Mouse (Mus musculus) CH12.LX (cell line): ENCODE data around the gene Rnase2b.
"Not testable (repeated sequence)": the region's sequence is repeated elsewhere in the genome, so short reads cannot be mapped to it uniquely, and the experiment has no call there.

Experiments used
- CHD1 ChIP-seq: IDR thresholded peaks from 2 replicates; pipeline ENCODE4 v1.6.1; 2012; ENCODE audit warnings: low read depth, low read length, improper control_type of control experiment, inconsistent platforms
- CTCF ChIP-seq, 2 experiments: IDR thresholded peaks in 1 of 2; conservative IDR thresholded peaks in 1 of 2; 2 replicates each; pipeline ENCODE4 v1.5.1; 2011 to 2012; ENCODE audit warnings: low read depth in 2 of 2, low read length in 2 of 2, improper control_type of control experiment in 1 of 2, inconsistent platforms in 1 of 2, mild to moderate bottlenecking in 1 of 2, moderate library complexity in 1 of 2
- E2F4 ChIP-seq: IDR thresholded peaks from 2 replicates; pipeline ENCODE4 v1.6.1; 2011; ENCODE audit warnings: low read depth, low read length, improper control_type of control experiment; ENCODE audit not compliant: insufficient replicate concordance
- EP300 ChIP-seq: IDR thresholded peaks from 2 replicates; pipeline ENCODE4 v1.6.1; 2011; ENCODE audit warnings: low read length, improper control_type of control experiment
- ETS1 ChIP-seq: conservative IDR thresholded peaks from 2 replicates; pipeline ENCODE4 v1.6.1; 2012; ENCODE audit warnings: low read depth, mild to moderate bottlenecking, inconsistent platforms, low read length, improper control_type of control experiment, moderate library complexity
- JUN ChIP-seq: IDR thresholded peaks from 2 replicates; pipeline ENCODE4 v1.6.1; 2011; ENCODE audit warnings: low read depth, mild to moderate bottlenecking, low read length, improper control_type of control experiment, moderate library complexity; ENCODE audit not compliant: insufficient read depth
- JUND ChIP-seq: conservative IDR thresholded peaks from 2 replicates; pipeline ENCODE4 v1.6.1; 2011; ENCODE audit warnings: low read depth, low read length, improper control_type of control experiment
- MAZ ChIP-seq: IDR thresholded peaks from 2 replicates; pipeline ENCODE4 v1.6.1; 2012; ENCODE audit warnings: low read depth, mild to moderate bottlenecking, inconsistent platforms, low read length, improper control_type of control experiment, moderate library complexity
- NELFE ChIP-seq: IDR thresholded peaks from 2 replicates; pipeline ENCODE4 v1.6.1; 2011; ENCODE audit warnings: low read depth, low read length, improper control_type of control experiment
- POLR2A ChIP-seq: IDR thresholded peaks from 2 replicates; pipeline ENCODE4 v1.6.1; 2011; ENCODE audit warnings: low read depth, mild to moderate bottlenecking, improper control_type of control experiment, low read length
- TBP ChIP-seq: conservative IDR thresholded peaks from 2 replicates; pipeline ENCODE4 v1.6.1; 2011; ENCODE audit warnings: low read depth, low read length, improper control_type of control experiment
- ZMIZ1 ChIP-seq: IDR thresholded peaks from 2 replicates; pipeline ENCODE4 v1.6.1; 2012; ENCODE audit warnings: low read depth, mild to moderate bottlenecking, inconsistent platforms, low read length, improper control_type of control experiment
- ZNF384 ChIP-seq: IDR thresholded peaks from 2 replicates; pipeline ENCODE4 v1.6.1; 2012; ENCODE audit warnings: low read depth, low read length, improper control_type of control experiment, inconsistent platforms

DNA sequence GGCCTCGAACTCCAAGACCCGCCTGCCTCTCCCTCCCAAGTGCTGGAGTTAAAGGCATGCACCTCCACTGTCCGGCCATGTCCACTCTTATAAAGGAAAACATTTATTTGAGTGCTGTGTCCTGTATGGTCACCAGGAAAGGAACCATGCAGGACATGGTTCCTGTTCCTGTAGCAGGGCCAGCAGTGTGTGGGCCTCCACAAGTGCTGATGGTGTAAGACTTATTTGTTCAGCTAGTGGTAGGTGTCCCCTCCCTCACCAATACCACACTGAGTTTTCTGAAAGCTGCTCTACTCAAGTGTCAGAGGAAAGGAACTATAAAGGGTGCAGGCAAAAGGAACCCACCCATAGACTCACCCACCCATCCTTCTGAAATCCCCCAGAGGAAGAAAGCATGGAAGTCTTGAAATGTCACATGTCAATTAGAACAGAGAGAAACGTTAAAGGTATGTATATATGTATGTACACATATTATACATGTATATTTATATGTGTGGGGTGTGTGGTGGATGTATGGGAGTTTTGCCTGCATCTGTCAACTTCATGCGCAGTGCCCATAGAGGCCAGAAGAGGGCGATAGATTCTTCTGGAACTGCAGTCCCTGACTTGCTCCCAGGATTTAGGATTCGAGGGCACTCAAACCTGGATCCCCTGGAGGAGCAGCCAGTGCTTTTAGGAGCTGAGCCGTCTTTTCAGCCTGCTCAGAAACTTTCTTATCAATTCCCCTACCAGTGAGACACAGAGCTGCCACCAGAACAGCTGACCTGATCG is 10.2 kb downstream of the Rnase2b start:
- TF ChIP-seq TBP, POLR2A, EP300, NELFE, JUN, MAZ, ZMIZ1, JUND, ETS1, CHD1, E2F4, ZNF384: not testable (repeated sequence)
- TF ChIP-seq CTCF (conservative IDR thresholded peaks at IDR 0.05 in 1 of 2, IDR thresholded peaks at IDR 0.05 in 1 of 2; ENCODE audit: low read depth in 2 of 2, low read length in 2 of 2): peak; percentile 57 to 65
